Mouse (Mus musculus) layer of hippocampus, adult 11-12 months (tissue): ENCODE results near the gene Gstt2.

Source experiments
- DNase-seq: peaks from one replicate; pipeline ENCODE4 v3.0.0; 2022; ENCODE audit warnings: low spot score

Gstt2 gene

DNA sequence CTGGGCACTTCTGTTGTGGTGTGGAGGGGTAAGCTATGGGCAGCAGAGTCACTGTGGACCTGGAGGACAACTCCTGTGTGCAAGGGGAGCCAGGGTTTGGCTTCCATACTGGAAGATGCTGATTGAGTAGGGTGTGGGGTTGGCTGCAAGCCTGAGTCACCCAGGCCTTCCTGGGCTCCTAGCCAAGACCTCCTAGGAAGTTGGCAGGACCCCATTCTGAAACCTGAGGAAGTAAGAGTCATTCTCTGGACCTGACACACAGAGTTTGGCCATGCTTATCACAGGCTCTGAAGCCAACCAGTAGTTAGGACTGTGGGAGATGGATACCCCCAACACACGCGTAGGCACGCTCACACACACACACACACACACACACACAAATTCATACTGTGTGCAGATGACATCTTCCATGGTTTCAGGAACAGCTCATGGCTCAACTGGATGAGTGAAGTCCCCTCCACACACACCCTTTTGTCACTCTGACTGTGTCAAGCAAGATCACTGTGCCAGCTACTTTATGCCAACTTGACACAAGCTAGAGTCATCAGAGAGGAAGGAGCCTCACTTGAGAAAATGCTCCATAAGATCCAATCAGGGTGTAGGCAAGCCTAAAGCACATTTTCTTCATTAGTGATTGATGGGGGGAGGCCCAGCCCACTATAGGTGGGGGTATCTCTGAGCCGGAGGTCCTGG is 9.4 kb downstream of the Gstt2 start:
- DNase-seq, result peak; percentile 30

DNA sequence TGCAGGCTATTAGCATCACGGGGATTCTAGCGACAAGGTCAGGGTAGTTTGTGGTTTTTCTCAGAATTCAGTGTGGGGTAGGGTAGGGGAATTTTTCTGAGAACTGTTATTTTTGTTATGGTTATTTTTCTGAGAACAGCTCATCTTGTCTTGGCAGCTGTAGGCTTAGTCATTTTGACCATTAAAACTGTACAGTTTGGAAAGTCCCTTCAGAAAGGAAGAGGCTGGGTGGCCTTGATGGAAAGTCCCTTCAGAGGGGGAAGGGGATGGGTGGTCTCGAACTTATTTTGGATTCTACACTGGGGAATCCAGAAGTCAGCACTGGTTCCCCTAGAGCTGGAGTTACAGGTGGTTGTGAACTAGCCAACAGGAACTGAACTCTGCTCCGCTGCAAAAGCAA is 12.7 kb downstream of the Gstt2 start:
- no peak for DNase-seq

DNA sequence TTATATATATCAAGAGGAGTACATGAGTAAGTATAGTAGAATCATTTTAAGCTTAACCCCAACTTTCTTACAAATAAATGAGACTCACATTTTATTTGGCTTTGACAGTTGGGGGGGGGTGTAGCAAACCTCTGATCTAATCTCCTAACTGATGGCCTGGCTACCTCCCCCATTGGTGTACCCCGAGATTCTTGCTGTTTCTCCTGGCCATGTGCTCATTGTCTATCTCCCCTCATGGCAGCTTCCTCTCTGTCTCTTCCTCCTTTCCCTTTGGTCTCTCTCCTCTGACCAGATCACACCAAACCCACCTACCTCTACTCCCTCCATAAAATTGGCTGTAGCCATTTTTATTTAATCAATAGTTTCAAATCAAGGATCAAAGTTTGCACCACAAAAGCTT is 13.4 kb downstream of the Gstt2 start:
- DNase-seq, result no peak

DNA sequence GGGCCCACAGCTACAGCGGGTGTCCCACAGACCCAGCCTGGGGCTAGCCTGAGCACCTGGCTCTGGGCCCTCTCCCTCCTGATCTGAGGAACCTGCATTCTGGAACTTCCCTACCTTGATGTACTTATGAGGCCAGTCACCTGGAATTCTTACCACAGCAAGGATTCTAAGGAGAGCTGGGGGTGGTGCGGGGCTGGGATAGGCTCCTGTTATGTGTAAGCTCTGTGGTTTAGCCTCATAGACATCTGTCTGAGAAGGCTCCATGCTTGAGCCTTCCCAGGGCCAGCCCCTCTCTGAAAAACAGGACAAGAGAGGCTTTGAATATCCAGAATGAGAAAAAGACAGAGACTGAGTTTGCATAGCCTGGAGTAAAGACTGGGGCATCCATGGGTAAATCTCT is 14.8 kb downstream of the Gstt2 start, which contains the start of gene Gstt4:
Gene Gstt4 (minus strand): TSS at position 101 of the 400 bp plus-strand sequence.
- DNase-seq, result no peak

DNA sequence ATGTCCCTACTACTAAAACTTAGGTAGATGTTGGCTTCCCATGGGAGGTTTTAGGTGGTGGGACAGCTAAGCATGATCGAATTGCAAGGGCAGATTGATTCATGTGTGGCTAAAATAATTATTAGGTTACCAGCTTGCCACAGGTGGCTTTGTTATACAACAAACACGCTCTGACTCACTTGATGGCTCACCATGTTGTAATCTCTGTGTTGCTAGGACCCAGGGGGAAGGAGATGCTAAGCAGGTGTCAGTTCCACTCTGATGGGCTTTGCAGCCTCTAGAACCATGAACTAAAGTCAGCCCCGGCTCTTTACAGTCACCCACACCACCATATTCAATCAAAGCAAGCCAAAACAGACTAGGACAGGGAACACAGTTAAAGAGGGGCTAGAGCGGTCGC is 17.3 kb downstream of the Gstt2 start:
- no peak for DNase-seq

DNA sequence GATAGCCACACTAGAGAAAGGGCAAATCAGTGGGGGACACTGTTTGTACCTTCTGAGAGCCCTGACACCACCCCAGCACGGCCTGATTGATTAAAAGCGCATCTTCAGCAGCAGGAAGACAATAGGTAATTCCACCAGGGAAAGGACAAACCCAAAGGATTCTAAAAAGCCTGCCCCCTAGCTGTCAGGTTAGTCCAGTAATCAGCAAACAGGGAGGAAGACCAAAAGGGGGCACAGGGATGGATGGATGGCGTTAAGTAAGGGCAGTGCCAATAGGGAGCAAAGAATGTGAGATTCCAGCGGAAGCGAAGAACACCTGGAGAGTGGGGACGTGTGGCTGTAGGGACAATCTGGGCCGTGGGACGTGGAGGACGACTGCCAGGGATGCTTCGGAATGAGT is 18.6 kb downstream of the Gstt2 start:
- DNase-seq, result no peak

DNA sequence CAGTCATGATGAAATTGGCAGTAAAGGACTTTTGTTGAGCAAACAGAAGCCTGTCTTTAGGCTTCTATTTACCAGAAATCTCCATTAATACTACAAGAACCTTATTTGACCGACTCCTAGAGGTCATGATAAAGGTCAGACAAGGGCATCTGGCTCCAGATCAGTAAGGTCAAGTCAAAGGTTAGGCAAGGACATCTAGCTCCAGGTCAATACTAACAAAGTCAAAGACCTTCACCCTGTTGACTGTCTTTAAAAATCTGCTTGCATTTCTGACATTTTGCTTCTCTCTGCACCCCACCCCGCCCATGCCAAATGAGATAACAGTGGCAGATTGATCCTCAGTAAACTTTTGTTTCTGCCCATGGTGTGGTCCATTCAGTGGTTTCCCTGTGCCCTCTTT is 33.0 kb downstream of the Gstt2 start:
- DNase-seq, result no peak

DNA sequence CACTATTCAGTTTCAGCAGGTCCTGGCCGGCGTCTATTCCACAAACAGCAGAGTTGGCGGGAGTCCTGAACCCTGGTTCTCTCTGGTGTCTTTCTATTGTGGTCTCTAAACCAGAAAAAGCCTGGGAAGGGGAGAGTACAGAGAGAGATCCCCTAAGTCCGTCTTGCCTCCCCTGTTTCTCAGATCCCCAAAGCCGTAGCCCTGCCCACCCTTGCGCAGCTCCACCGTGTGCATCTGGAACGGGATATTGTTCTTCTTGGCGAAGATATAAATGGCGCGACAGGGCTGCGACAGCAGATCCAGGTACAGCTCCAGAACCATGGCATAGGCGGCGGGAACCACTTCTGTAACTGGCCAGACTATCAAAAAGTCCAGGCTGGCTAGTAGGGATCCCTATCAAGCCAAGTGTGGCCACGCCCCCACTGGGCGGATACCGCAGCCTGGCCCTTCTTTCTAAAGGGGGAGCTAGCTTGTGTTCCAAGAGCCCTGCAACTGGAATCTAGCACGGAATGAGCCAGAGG is 39.0 kb downstream of the Gstt2 start, which contains the start of gene Gstt1:
Gene Gstt1 (minus strand): TSS at position 409 of the 521 bp plus-strand sequence.
- peak; percentile 21 for DNase-seq

DNA sequence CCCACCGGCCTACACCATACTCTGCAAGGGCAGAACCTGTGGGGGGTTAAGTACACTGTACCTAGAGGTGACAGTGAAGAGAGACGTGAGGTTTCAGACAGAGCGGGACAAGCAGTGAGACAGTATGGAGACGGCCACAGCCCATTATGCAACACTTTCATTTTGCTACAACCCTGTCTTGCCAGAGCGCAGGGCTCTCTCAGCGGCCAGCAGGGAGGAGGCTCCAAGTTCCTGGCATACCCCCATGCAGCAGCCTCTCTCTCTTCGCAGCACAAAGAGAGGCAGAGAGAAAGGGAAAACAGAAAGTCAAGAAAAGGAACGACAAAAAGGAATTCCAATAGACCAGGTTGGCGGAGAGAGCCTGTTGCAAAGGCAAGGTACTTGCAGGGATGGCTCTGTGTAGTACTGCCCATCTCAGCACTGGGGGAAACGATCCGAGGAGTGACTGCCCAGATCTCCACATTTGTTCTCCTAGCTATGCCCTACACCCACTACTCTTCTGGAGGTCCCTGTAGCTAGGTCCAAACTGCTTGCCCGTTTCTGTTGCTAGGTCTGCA is 39.5 kb downstream of the Gstt2 start:
- peak; percentile 25 for DNase-seq

DNA sequence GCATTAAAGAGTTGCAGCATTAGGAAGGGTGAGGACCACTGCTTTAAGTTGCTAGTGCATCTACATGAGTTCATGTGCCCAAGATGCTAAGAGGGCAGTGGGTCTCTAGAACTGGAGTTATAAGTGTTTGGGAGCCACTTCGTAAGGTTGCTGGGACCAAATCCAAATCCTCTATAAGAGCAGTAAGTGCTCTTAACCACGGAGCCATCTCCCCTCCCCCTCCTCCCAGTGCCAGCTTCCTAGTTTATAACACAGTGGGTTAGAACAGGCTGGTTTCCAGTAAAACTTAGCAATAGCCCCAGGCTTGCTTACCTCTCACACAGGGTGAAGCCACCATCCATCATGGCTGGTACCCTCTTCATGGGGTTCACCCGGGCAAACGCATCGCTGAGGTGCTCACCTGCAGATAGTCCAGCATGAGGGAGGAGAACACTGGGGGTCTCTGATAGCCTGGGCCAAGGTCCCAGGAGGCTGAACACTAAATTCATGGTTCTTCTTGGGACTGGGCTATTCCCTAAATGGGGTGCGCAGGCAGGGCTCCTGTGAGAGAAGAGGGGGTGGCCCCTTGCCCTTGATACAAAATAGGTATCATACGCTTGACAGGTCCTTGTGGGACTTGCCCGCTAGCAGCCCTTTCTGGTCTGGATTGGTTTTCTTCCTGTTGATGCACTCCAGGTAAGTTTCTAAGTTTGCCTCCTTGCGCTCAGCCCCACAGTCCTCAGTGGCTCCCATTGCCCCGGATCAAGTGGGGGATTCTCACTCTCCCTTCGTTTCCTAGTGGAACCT is 40.3 kb downstream of the Gstt2 start:
- no peak for DNase-seq

DNA sequence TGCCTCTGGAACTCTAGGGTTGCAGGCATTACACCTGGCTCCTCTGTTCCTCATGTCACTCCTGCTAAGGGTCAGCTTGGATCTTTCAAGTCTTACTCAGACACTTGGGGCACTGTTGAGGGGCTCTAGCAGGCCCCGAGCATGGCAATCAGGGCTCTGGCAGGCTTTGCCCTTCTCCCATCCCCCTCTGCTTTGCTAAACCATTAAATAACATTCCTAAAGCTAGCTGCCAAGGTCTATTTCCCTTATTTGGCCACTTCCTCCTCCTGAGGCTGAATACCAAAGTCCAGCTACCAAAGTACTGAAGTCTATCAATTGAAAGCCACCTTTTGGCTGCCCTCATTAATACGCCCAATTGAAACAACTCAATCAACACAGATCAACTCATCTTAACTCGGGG is 42.3 kb downstream of the Gstt2 start:
- DNase-seq, result no peak

DNA sequence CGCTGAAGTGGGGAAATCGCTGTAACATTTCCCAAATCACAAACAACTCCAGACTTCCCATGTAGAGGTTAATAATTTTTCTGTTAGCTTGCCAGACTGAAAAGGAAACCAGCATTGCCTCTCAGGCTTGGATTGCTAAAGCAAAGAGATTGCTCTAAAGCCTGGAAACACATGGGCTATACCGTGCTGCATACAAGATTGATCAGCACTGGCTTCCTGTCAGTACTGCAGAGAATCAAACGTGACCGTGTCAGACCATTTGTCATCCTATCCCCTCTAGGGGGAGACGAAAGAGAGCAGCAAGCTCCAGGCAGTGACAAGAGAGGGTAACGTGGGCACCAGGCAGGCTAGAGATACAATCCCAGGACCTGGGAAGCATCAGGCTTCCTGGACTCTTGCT is 46.5 kb downstream of the Gstt2 start:
- DNase-seq, result no peak

DNA sequence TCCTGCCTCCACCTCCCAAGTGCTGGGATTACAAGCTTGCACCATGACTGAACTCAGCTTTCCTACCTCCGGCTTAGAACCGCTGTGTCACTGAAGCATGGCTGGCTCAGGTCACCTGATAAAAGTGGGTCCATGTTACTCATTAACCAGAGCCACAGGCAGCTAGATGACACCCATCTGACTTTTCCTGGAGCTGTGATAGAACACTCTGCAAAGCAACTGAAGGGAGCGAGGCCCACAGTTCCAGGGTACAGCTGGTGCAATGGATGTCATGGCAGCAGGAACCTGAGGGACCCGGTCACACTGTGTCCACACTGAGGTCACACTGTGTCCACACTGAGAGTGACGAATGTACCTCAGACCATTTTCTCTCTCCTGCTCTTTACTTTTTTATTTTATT is 47.4 kb downstream of the Gstt2 start:
- no peak for DNase-seq

DNA sequence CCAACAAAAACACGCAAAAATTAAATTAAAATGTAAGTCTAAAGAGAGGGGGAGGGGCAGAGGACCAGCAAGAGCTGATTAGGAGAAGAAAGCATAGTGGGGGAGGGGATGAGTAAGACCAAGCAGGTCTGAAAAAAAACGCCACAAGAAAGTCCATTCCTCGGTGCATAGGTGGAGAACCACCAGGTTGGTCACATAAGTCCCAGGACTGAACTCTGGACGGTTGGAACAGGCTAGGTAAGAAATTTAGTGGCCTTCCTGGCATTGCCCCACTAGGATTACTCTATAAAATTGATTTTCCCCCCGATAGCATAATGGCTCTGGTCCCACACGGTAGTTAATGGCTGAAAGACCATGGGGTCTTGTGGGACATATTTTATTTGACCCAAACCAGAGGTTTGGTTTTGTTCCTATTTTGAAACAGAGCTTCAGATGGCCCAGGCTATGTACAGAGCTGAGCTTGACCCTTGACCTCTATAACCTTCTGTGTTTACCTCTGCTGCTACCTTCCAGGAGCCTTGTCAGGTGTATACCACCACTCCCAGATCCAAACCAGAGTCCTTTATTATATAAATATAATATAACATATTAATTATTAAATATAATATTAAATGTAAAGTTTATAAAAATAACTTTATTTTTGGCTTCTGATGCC is 48.0 kb downstream of the Gstt2 start:
- DNase-seq, result no peak

DNA sequence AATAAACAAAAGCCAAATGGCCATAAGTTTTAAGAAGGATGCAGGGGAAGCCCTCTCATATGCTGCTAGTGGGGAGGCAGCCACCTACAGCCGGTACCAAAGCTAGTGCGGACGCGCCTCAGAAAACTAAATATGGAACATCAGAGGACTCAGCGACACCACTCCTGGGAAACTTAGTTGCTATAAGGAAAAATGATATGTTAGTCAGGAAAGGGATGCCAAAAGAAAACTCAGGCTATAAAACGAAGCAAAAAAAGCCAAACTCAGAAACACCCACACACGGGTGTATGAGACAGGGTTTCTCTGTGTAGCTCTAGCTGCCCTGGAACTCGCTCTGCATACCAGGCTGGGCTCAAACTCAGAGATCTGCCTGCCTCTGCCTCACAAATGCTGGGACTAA is 48.9 kb downstream of the Gstt2 start:
- no peak for DNase-seq

DNA sequence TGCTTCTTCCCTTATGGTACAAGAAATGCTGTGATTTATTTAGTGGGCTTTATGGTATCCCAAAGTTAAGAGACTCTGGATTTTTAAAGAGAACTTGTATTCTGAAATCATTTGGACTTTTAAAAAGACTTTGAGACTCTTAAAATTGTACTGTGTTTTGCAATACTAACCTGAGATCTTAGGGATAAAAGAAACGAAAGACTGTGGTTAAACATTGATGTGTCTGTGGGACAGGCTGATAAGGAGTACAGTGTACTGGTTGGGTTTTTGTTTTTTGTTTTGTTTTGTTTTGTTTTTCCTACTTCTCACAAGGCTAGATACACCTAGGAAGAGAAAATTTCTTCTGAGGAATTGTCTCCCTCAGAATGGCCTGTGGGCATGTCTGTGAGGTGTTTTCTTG is 51.8 kb downstream of the Gstt2 start:
- no peak for DNase-seq
